In the genomic region with DNA sequence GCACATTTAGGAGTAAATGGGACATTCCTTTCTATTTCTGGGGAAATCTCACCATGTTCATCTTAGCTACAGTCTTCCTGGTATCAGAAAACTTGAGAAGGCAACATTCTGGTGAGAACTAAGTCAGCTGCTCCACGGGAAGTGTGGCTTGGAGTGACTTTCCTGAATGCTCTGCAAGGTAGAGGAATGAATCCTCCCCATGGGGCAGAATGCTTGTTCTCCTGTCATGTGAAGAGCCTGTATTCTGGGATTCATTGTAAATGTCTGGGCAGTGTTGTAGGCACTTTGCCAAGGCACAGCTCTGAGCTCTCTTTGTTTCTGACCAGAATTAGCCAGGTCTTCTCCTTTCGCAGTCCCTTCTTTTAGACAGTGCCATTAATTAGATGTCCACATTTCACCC, we compare ENCODE assay signal across 25 mouse cellular contexts.
A peak's percentile ranks its signal among the peaks of the same experiment; 100 is the strongest.
DNase-seq lines count a peak whose midpoint lies in the region; ATAC-seq and TF ChIP-seq lines count a peak whose summit lies in the region.
"Had no signal": no experiment of that assay in that cellular context is flagged by ENCODE, and none has a peak within 500 bp of the region (broad histone marks: within the 10 kb centered on the region; RNA-seq: fewer than 3 reads in every experiment).

No protein-coding gene starts in this region.

- no peak overlapping the region for H3K4me3 ChIP-seq in heart, embryonic 12.5 days
- H3K4me3 ChIP-seq in lung, adult 2 months (replicated peaks; ENCODE audit: extremely low read depth, low read depth, low read length), result no peak overlapping the region
- H3K4me3 ChIP-seq: embryonic facial prominence, embryonic 15.5 days; heart, embryonic 10.5 days; hindbrain, embryonic 10.5 days; layer of hippocampus, adult 2 months; midbrain, embryonic 13.5 days; stomach, embryonic 15.5 days had no signal

- no peaks in the 10 kb centered on the region for H3K27me3 ChIP-seq in heart, embryonic 12.5 days (replicated peaks)
- H3K27me3 ChIP-seq: embryonic facial prominence, embryonic 15.5 days; midbrain, embryonic 13.5 days; stomach, embryonic 15.5 days had no signal

- 46% methylated on average over 2 of the region's 2 CpGs for WGBS in heart, embryonic 12.5 days
- 61% methylated on average over 2 of the region's 2 CpGs for WGBS in lung, adult 2 months

- no peak for ATAC-seq in cerebellum, adult (ENCODE audit: insufficient number of reproducible peaks, low FRiP score, low TSS enrichment)
- no peak for ATAC-seq in heart, embryonic 12.5 days (ENCODE audit: insufficient number of reproducible peaks, low FRiP score)
- ATAC-seq: CD4-positive, CD25-positive, alpha-beta regulatory T cell, adult 4 months; forebrain, embryonic 14.5 days; hindbrain, postnatal 0 days; intestine, postnatal 0 days; midbrain, embryonic 13.5 days had no signal

- no peaks in the 10 kb centered on the region for H3K36me3 ChIP-seq in heart, embryonic 12.5 days
- H3K36me3 ChIP-seq: embryonic facial prominence, embryonic 15.5 days; heart, embryonic 10.5 days; hindbrain, embryonic 10.5 days; midbrain, embryonic 13.5 days; stomach, embryonic 15.5 days had no signal

- peaks cover 40% of the 10 kb centered on the region for H3K4me1 ChIP-seq in heart, embryonic 12.5 days (replicated peaks)
- H3K4me1 ChIP-seq in lung, adult 2 months (ENCODE audit: control insufficient read depth, insufficient read depth, low read length), result no peaks in the 10 kb centered on the region; the same call in 1 of the 2 replicates
- H3K4me1 ChIP-seq: embryonic facial prominence, embryonic 15.5 days; hindbrain, embryonic 10.5 days; midbrain, embryonic 13.5 days; stomach, embryonic 15.5 days had no signal

- peak; percentile 46 for DNase-seq in cerebellum, adult 11-12 months
- no peak for DNase-seq in heart, postnatal 10 days
- DNase-seq in retina, postnatal 1 day, result peak; percentile 27
- no peak for DNase-seq in retina, embryonic 14.5 days (ENCODE audit: low spot score)
- DNase-seq in telencephalon, adult 2 months (ENCODE audit: low read depth, low spot score), result peak; percentile 36
- DNase-seq in lung, adult 2 months, result no peak
- DNase-seq: gastrocnemius, postnatal 14 days; kidney, postnatal 25 days; lung, adult 18-20 months; lung, postnatal 14 days; right cerebral cortex, postnatal 25 days; thymus, adult 18-20 months; thymus, postnatal 36 days had no signal

- no peak overlapping the region for H3K4me2 ChIP-seq in heart, embryonic 12.5 days
- H3K4me2 ChIP-seq: embryonic facial prominence, embryonic 15.5 days; midbrain, embryonic 13.5 days; stomach, embryonic 15.5 days had no signal

- no peaks in the 10 kb centered on the region for H3K9me3 ChIP-seq in heart, embryonic 12.5 days (replicated peaks)
- H3K9me3 ChIP-seq: embryonic facial prominence, embryonic 15.5 days; heart, embryonic 10.5 days; hindbrain, embryonic 10.5 days; midbrain, embryonic 13.5 days; stomach, embryonic 15.5 days had no signal

- no peak for TF ChIP-seq POLR2A in lung, adult 2 months (IDR thresholded peaks at IDR 0.05; ENCODE audit: borderline replicate concordance, extremely low read depth, low read depth, low read length)

- H3K9ac ChIP-seq in heart, embryonic 12.5 days, result no peak overlapping the region
- H3K9ac ChIP-seq: embryonic facial prominence, embryonic 15.5 days; midbrain, embryonic 13.5 days; stomach, embryonic 15.5 days had no signal

- H3K27ac ChIP-seq in heart, embryonic 12.5 days (ENCODE audit: poor library complexity, severe bottlenecking), result 0 out of 2 replicates have a peak overlapping the region, but pooled peaks have one; percentile 2
- H3K27ac ChIP-seq: embryonic facial prominence, embryonic 15.5 days; heart, embryonic 10.5 days; hindbrain, embryonic 10.5 days; hindbrain, postnatal 0 days; midbrain, embryonic 13.5 days; stomach, embryonic 15.5 days had no signal

- no peak for TF ChIP-seq CTCF in lung, adult 2 months (IDR thresholded peaks at IDR 0.05; ENCODE audit: insufficient read depth, low read length)

- intact Hi-C loops in heart, postnatal 10 days (cut with DNase I), result no loop called here

Comparison
In these comparisons a context has a peak if more than half of its experiments do, and no peak if none do; other contexts are left out.
1. DNase-seq: peak in cerebellum, adult 11-12 months (single experiment), retina, postnatal 1 day (single experiment) and telencephalon, adult 2 months (single experiment); none in heart, postnatal 10 days (0 of 2), retina, embryonic 14.5 days (single experiment) and lung, adult 2 months (single experiment).